Mouse (Mus musculus): ENCODE measurements around the gene Cmtm2a.
"Not testable (repeated sequence)": the region's sequence is repeated elsewhere in the genome, so short reads cannot be mapped to it uniquely, and the experiment has no call there.

DNA sequence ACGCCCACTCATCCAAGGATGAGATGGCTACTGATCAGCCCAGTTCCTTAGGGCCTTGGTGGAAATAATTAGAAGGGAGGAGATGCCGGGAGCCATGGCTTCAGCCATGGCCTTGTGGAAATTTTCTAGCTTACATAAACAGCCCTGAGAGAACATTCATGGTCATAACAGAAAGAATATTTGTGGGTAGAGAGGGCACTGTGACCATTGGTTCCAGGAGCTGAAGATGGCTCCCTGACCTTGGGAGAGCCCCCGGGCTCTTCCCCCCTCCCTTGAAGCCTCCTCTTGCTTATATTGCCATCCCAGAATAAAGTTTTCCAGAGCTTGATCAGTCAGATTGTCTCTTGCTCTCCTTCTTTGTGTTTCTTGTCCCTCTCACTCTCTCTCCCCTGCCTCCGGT lies 9.6 kb upstream of the Cmtm2a start:
- TF ChIP-seq CTCF (conservative IDR thresholded peaks at IDR 0.05; ENCODE audit: low read length); NANOG (IDR thresholded peaks at IDR 0.05; ENCODE audit: borderline replicate concordance, low read length); POU5F1 (IDR thresholded peaks at IDR 0.05; ENCODE audit: borderline replicate concordance, low read length): not testable (repeated sequence)
